Mouse (Mus musculus): ENCODE results near the gene Tcerg1l.

Gene Tcerg1l

DNA sequence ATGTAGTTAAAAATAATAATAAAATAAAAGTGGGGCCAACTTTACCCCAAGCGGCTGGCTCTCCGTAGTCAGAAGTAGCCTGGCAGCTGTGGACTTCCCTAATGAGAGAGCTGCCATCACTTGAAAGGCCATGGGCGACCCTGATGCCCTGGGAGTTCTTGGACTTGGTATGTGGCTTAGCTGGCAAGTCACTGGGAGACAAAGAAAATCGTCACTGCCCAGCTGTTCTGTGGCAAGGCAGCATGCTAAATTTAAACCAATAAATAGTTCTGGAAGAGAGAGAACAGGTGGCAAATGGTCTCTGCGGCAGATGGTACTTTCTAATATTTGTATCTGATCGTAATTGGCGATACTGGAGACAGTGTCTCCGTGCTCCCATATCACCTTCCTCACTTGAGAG, 40.1 kb downstream of the Tcerg1l start:
- no peak for DNase-seq (ENCODE audit: low spot score)

DNA sequence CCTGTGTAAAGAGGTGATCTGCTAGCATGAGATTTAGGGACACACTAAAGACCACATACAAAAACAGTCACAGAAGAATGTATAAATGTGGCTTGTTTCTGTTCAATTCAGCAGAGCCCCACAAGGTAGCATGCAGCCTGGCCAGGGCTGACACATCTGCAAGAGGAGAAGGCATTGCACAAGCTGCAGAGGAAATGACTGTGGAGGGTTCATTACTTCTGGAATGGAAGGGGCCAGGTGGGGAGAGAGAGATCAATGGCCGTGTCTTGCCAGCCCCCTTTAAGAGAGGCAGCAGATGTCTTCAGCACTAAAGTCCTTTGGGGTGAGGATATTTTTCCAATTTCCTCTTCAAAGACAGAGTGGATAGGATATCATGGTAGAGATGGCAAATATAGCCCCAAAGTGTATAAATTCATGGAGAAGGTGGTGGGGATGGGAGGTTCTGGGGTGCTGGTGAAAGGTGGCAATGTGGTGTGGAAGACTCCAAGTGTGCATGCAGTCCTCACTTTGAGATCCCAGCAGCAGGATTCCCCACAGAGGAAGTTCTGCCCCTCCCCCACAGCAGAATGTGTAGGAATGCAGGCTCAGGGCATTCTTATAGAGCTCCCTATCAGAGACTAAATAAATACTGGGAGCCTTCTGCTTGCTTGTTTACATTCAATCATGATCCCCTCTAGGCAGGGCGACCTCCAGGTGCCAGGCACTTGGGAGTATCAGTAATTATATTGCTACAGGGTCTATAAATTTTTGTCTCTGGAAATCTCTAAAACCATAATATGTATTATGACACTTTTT, 40.7 kb downstream of the Tcerg1l start:
- no peak for DNase-seq (ENCODE audit: low spot score)

DNA sequence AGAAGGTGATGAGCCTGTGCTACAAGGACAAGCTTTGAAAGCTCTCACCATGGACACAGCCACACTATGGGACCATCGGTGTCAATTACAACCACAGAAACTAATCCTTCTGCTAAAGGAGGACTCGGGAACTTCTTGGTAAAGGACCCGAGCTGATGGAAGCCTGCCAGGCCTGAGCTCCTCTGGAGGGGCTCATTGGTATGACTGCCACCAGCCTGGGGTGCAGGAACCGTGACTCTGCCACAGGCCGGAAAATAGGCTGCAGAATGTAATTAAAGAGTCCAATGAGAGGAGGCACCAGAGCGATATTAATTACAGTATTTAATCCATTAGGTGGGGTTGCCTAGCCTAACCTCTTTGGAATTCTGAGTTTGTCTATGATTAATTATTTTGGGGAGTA, 52.1 kb downstream of the Tcerg1l start:
- DNase-seq (ENCODE audit: low spot score) = no peak

DNA sequence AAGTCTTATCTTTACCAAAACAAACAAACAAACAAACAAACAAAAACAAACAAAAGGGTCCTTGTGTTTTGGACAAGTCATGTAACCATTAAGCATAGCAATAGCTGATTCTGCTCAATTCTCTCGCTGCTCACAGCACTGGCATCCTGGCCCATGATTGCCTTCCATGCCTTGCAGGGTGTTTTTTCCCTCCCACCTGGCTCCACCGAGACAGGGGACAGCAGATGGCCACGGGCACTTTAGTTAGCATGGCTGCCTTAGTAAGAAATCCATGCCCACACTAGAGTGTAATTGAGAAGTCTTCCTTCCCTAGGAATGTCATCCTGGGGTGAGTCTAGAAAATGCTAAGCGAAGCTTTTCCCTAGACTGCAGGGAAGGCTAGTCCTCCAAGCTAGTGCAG, 59.1 kb downstream of the Tcerg1l start:
- DNase-seq (ENCODE audit: low spot score) = no peak

GRCm38 (mm10) chr7:138337946-138338345, 59.6 kb downstream of the Tcerg1l start:
- DNase-seq (ENCODE audit: low spot score) = no peak

DNA sequence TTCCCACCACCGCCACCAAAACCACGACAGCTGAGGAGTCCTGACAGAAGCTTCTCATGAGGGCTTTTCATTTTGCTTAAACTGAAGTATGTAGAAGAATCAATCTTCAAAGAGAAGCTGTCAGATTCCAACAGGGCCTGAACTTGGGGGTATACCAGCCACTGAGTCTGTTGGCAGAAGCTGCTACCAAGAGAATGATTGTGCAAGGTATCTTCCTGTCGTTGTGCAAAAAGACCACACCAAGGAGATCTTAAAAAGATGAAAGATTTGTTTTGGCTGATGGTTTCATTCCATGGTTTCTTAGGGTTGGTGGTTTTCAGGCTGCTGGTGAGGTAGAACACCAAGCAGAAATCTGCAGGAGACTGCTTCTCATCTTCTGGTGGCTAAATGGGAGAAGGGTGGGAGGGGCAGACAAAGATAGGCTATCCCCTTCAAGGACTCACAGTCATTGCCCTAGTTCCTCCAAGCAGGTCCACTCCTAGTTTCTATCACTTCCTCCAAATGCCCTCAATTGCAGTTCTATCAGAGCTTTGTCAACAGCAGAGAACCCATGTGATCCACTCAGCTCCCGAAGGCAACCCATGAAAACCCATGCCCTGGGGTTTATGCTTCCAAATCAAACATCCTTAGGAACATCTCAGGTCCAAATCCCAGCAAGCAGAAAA, 64.9 kb downstream of the Tcerg1l start:
- no peak for DNase-seq (ENCODE audit: low spot score)

- no peak for DNase-seq (ENCODE audit: low spot score)
These were observed 66.3 kb downstream of the Tcerg1l start for GRCm38 (mm10) chr7:138331266-138331665.

DNA sequence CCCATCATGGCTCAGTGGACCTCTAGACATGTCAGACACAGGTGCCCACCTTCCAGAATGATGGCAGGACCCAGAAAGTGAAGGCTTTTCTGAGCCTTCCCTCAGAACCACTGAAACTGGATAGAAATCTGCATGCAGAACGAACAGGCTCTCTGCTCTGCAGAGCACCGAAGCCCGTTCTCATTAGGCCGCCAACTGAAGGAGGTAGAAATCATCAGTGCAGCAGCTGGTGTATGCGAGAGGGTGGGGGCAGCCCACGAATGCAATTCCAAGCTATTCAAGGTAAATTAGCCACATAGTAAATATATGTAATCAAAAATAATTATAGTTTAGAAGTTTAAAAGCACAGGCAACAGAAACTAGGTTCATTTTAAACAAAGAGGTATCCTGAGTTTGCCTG, 68.9 kb downstream of the Tcerg1l start:
- no peak for DNase-seq (ENCODE audit: low spot score)

DNA sequence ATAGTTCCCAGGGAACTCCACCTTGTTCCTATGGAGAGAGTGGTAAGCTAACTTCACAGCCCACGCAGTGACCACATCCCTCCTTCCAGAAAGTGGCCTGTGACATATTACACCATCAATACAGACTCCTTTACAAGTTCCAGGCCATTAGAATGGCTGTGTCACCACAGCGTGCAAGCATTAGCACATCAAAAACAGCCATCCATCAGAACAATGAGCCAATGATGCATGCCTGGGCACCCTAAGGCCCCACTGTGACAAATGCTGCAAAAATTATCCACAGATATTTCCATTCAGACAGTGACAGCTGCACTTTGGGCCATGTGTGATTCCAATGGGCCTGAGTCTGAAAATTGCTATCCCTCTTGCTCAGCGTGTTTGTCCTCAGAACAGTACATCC, 70.8 kb downstream of the Tcerg1l start:
- no peak for DNase-seq (ENCODE audit: low spot score)

DNA sequence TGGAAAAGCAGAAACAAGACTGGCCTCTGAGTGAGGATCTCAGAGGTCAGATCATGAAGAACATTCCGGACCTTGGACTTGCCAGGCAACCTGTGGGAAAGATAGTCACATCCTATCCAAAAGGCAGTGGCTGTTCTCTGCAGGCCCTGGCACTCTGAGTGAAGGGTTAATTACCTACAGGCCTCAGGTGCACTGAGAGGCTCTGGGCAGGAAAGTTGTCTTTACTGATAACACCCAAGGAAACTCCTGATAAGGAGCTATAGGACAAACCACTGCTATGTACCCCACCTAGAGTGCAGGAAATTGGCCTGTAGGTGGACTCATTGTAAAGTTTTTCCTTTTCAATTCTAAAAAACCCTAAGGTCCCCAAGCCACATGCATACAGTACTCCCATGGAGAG, 83.8 kb downstream of the Tcerg1l start:
- no peak for DNase-seq (ENCODE audit: low spot score)

DNA sequence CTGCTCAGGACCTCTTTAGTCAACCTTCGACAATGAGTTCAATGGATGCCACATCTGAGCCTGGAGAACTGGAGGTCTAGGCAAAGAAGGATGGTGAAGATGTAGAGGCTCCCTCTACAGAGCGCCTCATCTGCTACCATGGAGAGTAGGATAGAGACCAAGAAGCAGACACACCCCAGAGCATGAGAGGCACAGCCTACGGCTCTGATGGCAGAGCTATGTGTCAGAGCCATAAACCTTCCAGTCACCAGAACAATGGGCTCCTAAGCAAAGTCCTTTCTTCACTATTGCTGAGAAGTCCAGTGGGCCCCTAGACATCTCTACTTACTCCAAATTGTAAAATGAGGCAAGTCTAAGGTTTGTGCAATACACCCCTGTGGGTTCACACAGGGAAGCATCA, 91.4 kb downstream of the Tcerg1l start:
- no peak for DNase-seq (ENCODE audit: low spot score)

GRCm38 (mm10) chr7:138284790-138285189, 112.7 kb downstream of the Tcerg1l start:
- no peak for DNase-seq (ENCODE audit: low spot score)

DNA sequence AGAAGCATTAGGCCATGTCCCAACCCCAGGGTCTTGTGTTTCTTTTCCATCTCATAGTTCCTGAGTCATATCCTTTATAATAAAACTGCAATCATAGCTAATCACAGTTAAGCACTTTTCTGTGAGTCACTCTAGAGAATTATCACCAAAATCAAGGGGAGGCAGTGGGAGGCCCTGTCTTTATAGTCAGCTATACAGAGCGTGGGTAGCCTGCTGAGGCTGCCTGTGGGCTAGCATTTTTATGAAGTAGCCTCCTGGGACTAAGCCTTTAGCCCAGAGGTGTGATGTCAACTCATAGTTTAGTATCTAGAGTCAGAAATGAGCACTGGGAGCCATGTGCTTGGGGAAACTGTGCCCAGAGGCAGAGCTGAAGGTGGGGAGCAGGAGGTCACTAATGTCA, 122.3 kb downstream of the Tcerg1l start:
- no peak for DNase-seq (ENCODE audit: low spot score)

- DNase-seq (ENCODE audit: low spot score) = no peak
These were observed 126.2 kb downstream of the Tcerg1l start for GRCm38 (mm10) chr7:138271328-138271727.

DNA sequence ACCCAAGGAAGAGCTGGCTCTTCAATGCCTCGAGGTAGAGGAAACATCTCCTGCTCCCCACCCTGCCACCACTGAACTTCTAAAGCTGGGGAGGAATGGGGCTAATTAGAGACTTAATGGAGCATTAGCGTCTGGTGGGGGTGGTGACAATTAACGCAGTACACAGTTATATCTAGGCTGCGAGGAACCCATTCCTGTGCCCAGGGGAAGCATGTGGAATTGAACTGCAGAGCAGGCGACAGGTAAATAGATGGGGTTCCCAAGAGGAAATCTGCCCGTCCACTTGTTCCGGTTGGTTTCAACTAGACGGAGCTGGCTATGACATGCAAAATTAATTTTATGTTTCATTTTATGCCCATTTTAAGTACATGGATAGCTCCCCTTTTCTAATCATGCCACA, 128.1 kb downstream of the Tcerg1l start:
- no peak for DNase-seq (ENCODE audit: low spot score)

GRCm38 (mm10) chr7:138267976-138268646, 129.4 kb downstream of the Tcerg1l start:
- no peak for DNase-seq (ENCODE audit: low spot score)

GRCm38 (mm10) chr7:138248612-138249011, 148.9 kb downstream of the Tcerg1l start:
- DNase-seq (ENCODE audit: low spot score) = no peak

GRCm38 (mm10) chr7:138248176-138248575, 149.4 kb downstream of the Tcerg1l start:
- DNase-seq (ENCODE audit: low spot score) = no peak

- DNase-seq (ENCODE audit: low spot score) = no peak
These were observed 150.8 kb downstream of the Tcerg1l start for GRCm38 (mm10) chr7:138246684-138247083.

DNA sequence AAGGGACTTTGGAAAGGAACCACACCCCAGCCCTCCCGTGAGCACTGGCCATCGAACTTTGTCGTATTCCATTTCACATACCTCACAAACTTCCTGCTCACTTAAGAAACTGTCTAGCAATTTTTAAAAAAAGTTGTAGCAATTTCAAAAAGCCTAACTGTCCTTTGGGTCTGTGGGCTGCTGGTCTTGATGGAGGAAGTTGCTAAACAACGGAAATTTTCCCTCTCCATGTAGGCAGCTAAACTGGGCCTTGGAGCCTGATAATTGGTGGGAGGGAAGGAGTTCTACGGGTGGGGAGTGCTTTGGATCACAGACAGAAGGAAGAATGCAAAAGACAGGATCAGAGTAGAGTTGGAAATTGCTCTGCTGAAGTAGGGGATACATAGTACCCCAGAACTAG, 155.3 kb downstream of the Tcerg1l start:
- no peak for DNase-seq (ENCODE audit: low spot score)

DNA sequence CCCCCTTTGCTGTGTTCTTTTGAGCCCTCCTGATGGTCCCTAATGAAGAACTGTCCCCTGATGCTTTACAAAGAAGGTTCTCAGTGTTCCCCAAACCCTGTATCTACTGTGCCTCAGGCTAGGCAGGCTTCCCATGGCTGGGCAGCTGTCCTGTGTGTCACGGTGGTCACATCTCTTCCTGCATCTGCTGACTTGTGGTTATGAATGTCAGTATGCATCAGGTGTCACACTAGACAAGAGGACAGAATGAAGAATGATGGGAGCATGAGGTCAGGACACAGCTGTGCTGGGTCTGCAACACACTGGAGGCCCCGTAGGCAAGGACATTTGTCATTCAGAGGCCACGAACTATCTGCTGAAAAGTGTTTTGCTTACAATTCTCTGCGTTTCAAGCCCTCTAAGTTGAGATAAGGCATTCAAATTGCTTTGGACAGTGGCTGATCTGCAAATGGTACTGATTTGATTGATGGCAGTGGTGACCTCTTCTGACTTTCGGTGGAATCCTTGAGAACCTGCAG, 159.8 kb downstream of the Tcerg1l start:
- DNase-seq (ENCODE audit: low spot score) = no peak

GRCm38 (mm10) chr7:138224252-138224651, 173.3 kb downstream of the Tcerg1l start:
- DNase-seq (ENCODE audit: low spot score) = no peak

DNA sequence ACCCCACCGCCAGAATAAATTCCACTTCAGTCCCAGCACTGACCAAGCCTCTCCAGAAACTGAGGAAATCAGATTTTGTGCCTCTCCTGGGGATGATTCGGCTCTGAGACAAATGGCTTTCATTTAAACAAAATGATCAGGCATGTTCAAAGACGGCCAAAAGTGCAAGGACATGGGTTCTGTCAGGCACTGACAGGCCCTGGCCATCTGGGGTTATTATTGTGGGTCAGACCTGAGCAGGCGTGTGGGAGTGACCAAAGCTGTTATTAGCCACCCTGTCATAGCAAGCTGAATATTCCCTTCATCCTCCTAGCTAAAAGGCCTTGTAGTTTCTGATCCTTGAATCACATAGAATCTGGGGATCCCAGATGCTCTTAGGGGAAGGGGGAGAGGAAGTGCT, 174.6 kb downstream of the Tcerg1l start:
- DNase-seq (ENCODE audit: low spot score) = no peak
